Mouse (Mus musculus) kidney, embryonic 15.5 days (tissue): ENCODE data around the gene Vps11. TPM values are rescaled to one million over a fixed set of nuclear protein-coding genes. Genes with fewer than 3 reads are reported as not detected.
"Not testable (repeated sequence)": the region's sequence is repeated elsewhere in the genome, so short reads cannot be mapped to it uniquely, and the experiment has no call there.

Experiments
- ATAC-seq: fragments of 200-750 bp; cut with Nextera tagmentation; replicated peaks from 2 replicates; pipeline ENCODE4 v1.8.0; 2017; ENCODE audit warnings: moderate TSS enrichment; ENCODE audit not compliant: low FRiP score
- H3K27ac ChIP-seq: fragments of 300-500 bp; sonication (generic); 2 replicates; pipeline ENCODE4 v1.5.1; 2015; ENCODE audit warnings: mild to moderate bottlenecking, inconsistent platforms
- H3K27me3 ChIP-seq: fragments of 300-500 bp; sonication (generic); 2 replicates; pipeline ENCODE4 v1.6.1; 2015; ENCODE audit warnings: inconsistent platforms
- H3K36me3 ChIP-seq: fragments of 300-500 bp; sonication (generic); 2 replicates; pipeline ENCODE4 v1.6.1; 2015; ENCODE audit warnings: inconsistent platforms
- H3K4me1 ChIP-seq: fragments of 300-500 bp; sonication (generic); 2 replicates; pipeline ENCODE4 v1.6.1; 2015; ENCODE audit warnings: inconsistent platforms
- H3K4me2 ChIP-seq: fragments of 300-500 bp; sonication (generic); 2 replicates; pipeline ENCODE4 v1.6.1; 2015; ENCODE audit warnings: moderate library complexity, mild to moderate bottlenecking, inconsistent platforms
- H3K4me3 ChIP-seq: fragments of 300-500 bp; sonication (generic); replicated peaks from 2 replicates; pipeline ENCODE4 v1.5.1; 2015; ENCODE audit warnings: mild to moderate bottlenecking, inconsistent platforms
- H3K9ac ChIP-seq: fragments of 300-500 bp; sonication (generic); 2 replicates; pipeline ENCODE4 v1.6.1; 2015; ENCODE audit warnings: mild to moderate bottlenecking, inconsistent platforms
- H3K9me3 ChIP-seq: fragments of 300-500 bp; sonication (generic); replicated peaks from 2 replicates; pipeline ENCODE4 v1.6.1; 2016; ENCODE audit warnings: inconsistent platforms
- WGBS: fragments of 180-500 bp; shearing (Covaris S2); methylation state at CpG from one replicate; pipeline ENCODE4 v1.1.7; 2015; ENCODE audit warnings: mixed read lengths; 5-methylcytosine and 5-hydroxymethylcytosine counted together
- polyA plus RNA-seq: library from polyadenylated mRNA; unstranded; fragments of >200 nt; fragmentation: Nextera tagmentation; extraction: Ambion mirVana; gene quantifications from 2 replicates; pipeline ENCODE4 v1.2.1, GENCODE M21; 2015

The Vps11 gene
- polyA plus RNA-seq, 1 experiment from 2014 or later: 32.9 TPM

DNA sequence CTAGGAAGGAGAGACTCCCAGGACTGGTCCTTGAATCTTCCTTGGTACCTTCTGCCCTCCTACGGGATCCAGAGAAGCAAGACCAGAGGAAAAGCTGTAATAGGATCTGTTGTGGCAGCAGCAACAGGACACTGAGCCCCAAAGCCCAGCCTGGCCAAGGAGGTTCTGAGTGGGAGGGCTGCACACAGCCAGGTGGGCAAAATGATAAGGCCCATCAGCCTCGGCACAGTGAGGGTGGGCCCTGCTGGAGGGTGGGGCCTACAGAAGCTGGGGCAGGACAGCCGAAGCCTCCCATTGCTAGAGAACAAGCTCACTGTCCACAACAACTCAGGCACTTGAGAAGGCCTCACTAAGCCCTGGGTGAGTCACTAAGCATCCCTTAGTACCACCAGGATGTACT is 19.3 kb downstream of the Vps11 start:
- Histone ChIP-seq H3K4me3 (peak overlapping the region; percentile 95), H3K9ac (no peak overlapping the region)
- ATAC-seq: 0 out of 2 replicates have a peak, but pooled peaks have one; percentile 13

DNA sequence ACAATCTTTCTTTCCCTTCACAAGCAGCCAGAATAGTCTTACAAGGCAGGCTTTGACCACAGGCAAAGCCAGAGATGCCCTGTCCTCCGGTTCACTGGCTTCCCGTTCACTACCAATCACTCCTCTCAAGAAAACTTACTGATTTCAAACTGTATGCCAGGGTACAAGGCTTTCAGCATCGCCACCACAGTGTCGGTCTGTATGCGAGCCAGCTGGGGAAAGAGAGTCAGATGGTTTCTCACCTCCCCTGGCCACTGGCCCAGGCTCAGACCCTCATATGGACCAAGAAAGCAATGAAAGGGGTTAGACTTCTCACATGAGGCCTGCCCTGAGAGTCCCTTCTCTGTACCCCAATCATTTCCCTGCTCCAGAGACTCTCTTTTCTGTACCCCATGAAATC is 20.0 kb downstream of the Vps11 start:
- Histone ChIP-seq H3K27ac (0 out of 2 replicates have a peak overlapping the region, but pooled peaks have one; percentile 15), H3K4me2 (no peak overlapping the region), H3K27me3 (no peaks in the 10 kb centered on the region), H3K9ac (no peak overlapping the region), H3K4me3 (0 out of 2 replicates have a peak overlapping the region, but pooled peaks have one; percentile 6), H3K9me3 (no peaks in the 10 kb centered on the region), H3K4me1 (peaks cover 33% of the 10 kb centered on the region), H3K36me3 (peaks cover 49% of the 10 kb centered on the region)
- no peak for ATAC-seq
- 91% methylated on average over 5 of the region's 5 CpGs for WGBS

More for the DNA sequence above, 19.3 kb downstream of the Vps11 start:
- peaks cover 49% of the 10 kb centered on the region for H3K36me3 ChIP-seq
- WGBS: 59% methylated on average over 3 of the region's 3 CpGs
- peaks cover 26% of the 10 kb centered on the region for H3K4me1 ChIP-seq
- H3K27me3 ChIP-seq: no peaks in the 10 kb centered on the region
- H3K4me2 ChIP-seq: no peak overlapping the region; the same call in 1 of the 2 replicates
- no peaks in the 10 kb centered on the region for H3K9me3 ChIP-seq
- H3K27ac ChIP-seq: no peak overlapping the region; the same call in 1 of the 2 replicates

DNA sequence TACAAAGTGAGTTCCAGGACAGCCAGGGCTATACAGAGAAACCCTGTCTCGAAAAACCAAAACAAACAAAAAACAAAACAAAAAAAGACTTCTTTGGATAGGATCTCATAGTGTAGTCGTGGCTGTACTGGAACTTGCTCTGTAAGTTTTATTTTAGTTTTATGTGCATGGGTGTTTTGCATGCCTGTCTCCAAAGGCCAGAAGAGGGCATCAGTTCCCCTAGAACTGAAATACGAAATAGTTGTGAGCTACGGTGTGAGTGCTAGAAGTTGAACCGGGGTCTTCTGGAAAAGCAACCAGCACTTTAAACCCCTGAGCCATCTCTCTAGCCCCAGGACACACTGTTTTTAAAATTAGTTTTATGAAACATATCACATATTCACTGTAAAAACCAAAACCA is 22.9 kb downstream of the Vps11 start:
- Histone ChIP-seq H3K9ac (no peak overlapping the region), H3K27me3 (no peaks in the 10 kb centered on the region), H3K4me1 (peaks cover 37% of the 10 kb centered on the region), H3K27ac (0 out of 2 replicates have a peak overlapping the region, but pooled peaks have one; percentile 27), H3K9me3 (no peaks in the 10 kb centered on the region), H3K36me3 (peaks cover 52% of the 10 kb centered on the region), H3K4me2 (0 out of 2 replicates have a peak overlapping the region, but pooled peaks have one; percentile 0), H3K4me3 (no peak overlapping the region)
- WGBS: 86% methylated on average over 5 of the region's 5 CpGs
- ATAC-seq: no peak

DNA sequence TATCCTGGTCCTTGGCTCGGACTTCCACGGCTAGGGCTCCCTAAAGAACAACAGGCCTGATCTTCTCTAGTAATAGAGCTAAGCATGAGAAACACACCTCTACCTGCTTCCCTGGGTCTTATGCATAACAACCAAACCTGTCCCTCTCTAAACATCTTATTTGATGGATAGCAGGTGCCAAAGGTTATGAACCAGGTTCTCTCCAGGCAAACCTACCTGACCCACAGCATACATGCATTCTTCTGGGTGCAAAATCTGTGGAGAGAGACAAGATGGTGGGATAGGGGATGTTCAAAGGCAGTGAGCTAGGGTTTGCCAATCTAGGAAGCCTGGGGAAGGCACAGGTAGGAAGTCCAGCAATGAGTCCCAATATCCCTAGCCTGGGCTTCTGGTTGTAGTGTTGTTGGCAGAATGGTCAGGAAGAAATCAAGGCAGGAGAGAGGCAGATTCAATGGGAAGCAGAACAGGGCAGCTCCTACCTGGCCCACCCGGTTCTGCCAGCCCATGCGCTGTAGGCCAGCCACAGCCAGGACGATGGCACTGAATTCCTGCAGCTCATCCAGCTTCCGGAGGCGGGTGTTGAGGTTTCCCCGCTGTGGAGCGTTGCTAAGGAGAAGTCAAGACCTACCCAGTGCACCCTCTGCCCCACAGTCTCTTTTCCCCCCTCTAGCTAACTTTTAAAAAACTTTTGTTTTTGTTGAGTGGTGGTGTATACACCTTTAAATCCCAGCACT is 23.9 kb downstream of the Vps11 start:
- Histone ChIP-seq H3K4me1 (peaks cover 29% of the 10 kb centered on the region), H3K9me3 (no peaks in the 10 kb centered on the region), H3K4me2 (peak overlapping the region; percentile 71), H3K9ac (peak overlapping the region; percentile 93; the same call in 1 of the 2 replicates), H3K4me3 (peak overlapping the region; percentile 94), H3K27ac (peak overlapping the region; percentile 66), H3K27me3 (no peaks in the 10 kb centered on the region), H3K36me3 (peaks cover 62% of the 10 kb centered on the region)
- 60% methylated on average over 9 of the region's 9 CpGs for WGBS
- ATAC-seq: no peak

DNA sequence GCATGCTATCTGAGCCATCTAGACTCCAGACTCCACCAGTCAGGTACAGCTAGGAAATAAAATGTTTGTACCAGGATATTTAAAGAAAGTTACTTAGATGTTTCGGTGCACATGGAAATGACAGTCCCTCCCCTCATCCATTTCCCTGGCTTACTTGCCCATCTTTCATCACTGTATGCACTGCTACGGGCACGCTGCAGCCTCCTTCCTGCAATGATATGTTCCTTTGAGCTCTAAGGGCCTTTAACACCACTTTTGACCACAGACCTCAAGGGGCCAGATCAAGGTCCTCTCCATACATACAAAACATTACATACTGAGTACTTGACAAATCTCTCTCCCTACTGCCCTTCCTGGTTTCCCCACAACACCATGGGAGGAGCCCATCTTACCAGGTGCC is 24.5 kb downstream of the Vps11 start:
- 72% methylated on average over 3 of the region's 3 CpGs for WGBS
- Histone ChIP-seq H3K36me3 (peaks cover 67% of the 10 kb centered on the region), H3K4me1 (peaks cover 23% of the 10 kb centered on the region), H3K9ac (peak overlapping the region; percentile 93), H3K27me3 (no peaks in the 10 kb centered on the region), H3K4me2 (peak overlapping the region; percentile 71), H3K4me3 (peak overlapping the region; percentile 94), H3K9me3 (no peaks in the 10 kb centered on the region), H3K27ac (peak overlapping the region; percentile 66)
- ATAC-seq: no peak

DNA sequence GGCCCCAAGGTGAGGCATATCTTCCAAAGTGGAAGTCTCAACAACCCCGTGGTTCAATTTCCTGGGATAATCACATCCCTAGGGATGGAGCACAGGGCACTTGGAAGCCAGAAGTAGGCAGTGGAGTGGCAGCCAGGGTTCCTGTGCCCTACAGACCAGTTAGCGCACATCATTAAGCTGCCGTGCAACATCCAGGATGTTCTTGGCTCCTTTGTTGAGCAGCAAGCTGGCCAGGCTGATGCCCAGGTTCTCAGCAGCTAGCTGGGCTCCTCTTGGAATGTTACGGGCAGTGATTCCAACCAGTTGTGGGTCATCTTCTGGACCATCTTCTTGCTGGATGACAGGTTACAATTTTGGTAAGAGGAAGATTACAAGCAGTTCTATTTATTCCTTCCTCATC is 25.0 kb downstream of the Vps11 start:
- H3K27me3 ChIP-seq, H3K9me3 ChIP-seq, ATAC-seq: not testable (repeated sequence)
- Histone ChIP-seq H3K4me3 (peak overlapping the region; percentile 94), H3K36me3 (peaks cover 69% of the 10 kb centered on the region), H3K27ac (peak overlapping the region; percentile 66; the same call in 1 of the 2 replicates), H3K4me1 (peaks cover 22% of the 10 kb centered on the region), H3K4me2 (peak overlapping the region; percentile 71), H3K9ac (peak overlapping the region; percentile 93)
- 34% methylated on average over 4 of the region's 4 CpGs for WGBS

DNA sequence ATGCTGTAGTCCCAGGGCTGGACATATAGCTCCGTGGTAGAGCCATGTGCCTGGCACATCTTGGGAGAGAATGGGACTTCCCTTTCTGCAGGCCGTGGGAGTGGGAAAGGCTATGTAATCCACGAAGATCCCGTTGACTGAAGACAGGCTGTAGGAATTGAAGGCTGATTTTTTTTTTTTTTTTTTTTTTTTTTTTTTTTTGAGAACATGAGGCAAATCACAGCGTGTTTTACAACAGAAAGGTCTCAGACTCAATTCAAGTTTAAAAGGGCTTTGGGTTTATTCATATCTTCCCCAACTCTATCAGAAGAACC is 25.4 kb downstream of the Vps11 start:
- H3K27ac ChIP-seq: peak overlapping the region; percentile 98

DNA sequence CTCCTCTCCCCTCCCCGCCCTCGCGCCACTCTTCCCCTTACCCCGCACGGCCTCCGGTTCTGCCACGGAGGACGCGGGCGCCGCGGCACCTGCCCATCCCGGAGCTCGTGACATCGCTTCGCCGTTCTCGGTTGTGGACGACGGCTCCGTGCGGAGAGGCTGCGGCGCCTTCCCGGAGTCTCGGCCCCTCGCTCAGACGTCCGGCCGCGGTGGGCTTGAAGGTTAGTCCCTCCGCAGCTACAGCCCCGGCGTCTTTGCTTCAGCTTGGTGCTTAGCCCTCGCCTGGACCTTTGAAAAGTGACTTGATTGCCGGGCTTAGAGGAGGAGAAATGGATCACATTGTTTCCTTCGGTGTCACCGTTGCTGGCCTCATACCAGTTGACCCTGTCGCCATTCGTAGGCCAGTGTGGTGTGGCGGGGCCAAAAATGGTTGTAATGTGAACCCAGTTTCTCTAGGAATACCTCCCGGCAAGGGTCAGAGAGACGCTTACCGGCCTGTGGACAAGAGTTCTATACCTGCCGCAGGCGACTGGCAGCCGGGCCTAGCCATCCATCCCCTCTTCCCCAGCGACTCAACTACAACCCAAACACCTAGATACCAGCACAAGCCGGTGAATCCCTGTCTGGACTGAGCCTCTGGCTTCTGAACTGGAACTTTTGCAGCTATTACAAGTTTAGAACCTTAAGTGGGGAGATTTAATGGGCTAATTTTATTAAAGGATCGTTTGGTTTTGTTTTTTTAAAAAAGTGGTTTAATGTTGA is 26.0 kb downstream of the Vps11 start:
- peak overlapping the region; percentile 71 for H3K4me2 ChIP-seq
- peaks cover 71% of the 10 kb centered on the region for H3K36me3 ChIP-seq
- ATAC-seq: peak; percentile 19
- peak overlapping the region; percentile 94 for H3K4me3 ChIP-seq
- peak overlapping the region; percentile 93 for H3K9ac ChIP-seq
- no peaks in the 10 kb centered on the region for H3K9me3 ChIP-seq
- WGBS: under 1% methylated on average over 50 of the region's 50 CpGs
- peaks cover 22% of the 10 kb centered on the region for H3K4me1 ChIP-seq
- H3K27ac ChIP-seq: peak overlapping the region; percentile 98
- H3K27me3 ChIP-seq: no peaks in the 10 kb centered on the region

More for the DNA sequence above, 25.4 kb downstream of the Vps11 start:
- under 1% methylated on average over 5 of the region's 5 CpGs for WGBS
- Histone ChIP-seq H3K4me1 (peaks cover 22% of the 10 kb centered on the region), H3K36me3 (peaks cover 71% of the 10 kb centered on the region), H3K4me3 (peak overlapping the region; percentile 94), H3K27me3 (no peaks in the 10 kb centered on the region), H3K9me3 (no peaks in the 10 kb centered on the region), H3K9ac (peak overlapping the region; percentile 93), H3K4me2 (peak overlapping the region; percentile 71)
- ATAC-seq: no peak

DNA sequence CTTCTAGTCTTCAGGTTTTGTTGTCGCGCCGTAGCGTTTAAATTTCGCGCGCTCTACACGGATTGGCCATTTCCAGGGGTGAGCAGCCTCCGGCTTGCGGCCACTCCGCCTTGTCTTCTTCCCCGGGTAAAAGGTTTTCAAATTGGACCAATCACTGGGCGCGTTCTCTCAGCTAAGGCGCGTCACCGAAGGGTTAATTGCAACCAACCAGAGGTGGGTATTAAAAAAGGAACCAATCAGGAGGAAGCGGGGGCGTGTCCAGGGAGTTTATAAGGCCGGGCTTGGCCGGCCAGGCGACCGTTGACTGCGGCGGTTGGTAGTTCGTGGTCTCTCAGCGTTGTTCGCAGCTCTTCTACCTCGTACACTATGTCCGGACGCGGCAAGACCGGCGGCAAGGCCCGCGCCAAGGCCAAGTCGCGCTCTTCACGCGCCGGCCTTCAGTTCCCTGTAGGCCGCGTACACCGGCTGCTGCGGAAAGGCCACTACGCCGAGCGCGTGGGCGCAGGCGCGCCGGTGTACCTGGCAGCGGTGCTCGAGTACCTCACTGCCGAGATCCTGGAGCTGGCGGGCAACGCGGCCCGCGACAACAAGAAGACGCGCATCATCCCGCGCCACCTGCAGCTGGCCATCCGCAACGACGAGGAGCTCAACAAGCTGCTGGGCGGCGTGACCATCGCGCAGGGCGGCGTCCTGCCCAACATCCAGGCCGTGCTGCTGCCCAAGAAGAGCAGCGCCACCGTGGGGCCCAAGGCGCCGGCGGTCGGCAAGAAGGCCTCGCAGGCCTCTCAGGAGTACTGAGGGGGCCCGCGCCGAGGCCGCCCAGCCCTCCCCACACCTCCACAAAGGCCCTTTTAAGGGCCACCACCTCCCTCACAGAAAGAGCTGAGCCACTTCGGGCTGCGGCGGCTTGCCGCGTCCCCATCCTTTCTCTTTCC is 26.8 kb downstream of the Vps11 start, which contains the start of gene H2afx:
H2afx (plus strand) TSS at position 299 of the 935 bp plus-strand sequence.
- ATAC-seq: peak; percentile 97
- Histone ChIP-seq H3K27ac (peak within 1 kb of the TSS; percentile 98), H3K4me1 (peaks cover 22% of the 10 kb centered on the region), H3K27me3 (no peaks in the 10 kb centered on the region), H3K4me3 (peak within 1 kb of the TSS; percentile 94), H3K4me2 (peak within 1 kb of the TSS; percentile 71), H3K9me3 (no peaks in the 10 kb centered on the region), H3K9ac (peak within 1 kb of the TSS; percentile 93), H3K36me3 (peaks cover 73% of the 10 kb centered on the region)
- WGBS: under 1% methylated on average over 90 of the region's 91 CpGs

DNA sequence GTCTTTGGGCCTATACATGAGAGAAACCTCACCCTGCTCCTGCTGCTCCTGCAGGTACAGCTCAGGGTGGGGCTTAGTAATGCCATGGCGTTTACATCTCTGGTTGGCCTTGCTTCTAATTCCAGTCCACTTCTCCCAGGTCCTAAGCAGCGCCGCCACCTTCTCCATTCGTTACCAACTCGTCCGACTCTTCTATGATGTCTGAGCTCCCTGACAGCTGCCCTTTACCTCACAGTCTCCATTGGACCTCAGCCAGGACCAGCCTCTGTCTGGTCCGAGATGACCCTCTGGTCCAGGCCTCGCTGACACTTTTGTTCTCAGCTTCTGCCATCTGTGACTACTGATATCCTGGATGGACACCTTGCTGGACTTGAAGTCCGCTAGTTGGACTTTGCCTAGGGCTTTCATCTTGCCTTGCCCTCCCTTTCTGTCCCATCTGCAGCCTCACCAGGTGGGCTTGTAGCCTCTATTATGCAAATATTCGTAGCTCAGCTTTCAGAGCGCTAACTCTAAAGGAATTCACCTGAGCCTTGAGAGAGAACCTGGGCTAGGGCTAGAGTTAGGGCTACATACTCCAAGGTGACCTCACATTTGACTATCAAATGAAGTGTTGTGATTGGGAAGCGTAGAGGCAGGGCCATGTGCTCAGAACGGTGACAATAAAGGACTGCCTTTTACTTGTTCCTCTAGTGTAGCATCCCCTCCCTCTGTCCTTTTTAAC is 28.4 kb downstream of the Vps11 start:
- peaks cover 23% of the 10 kb centered on the region for H3K4me1 ChIP-seq
- 96% methylated on average over 13 of the region's 13 CpGs for WGBS
- no peak overlapping the region for H3K4me2 ChIP-seq
- H3K27me3 ChIP-seq: no peaks in the 10 kb centered on the region
- H3K36me3 ChIP-seq: peaks cover 72% of the 10 kb centered on the region
- H3K4me3 ChIP-seq: peak overlapping the region; percentile 94; the same call in 1 of the 2 replicates
- no peak overlapping the region for H3K9ac ChIP-seq
- H3K9me3 ChIP-seq: no peaks in the 10 kb centered on the region
- peak overlapping the region; percentile 78 for H3K27ac ChIP-seq
- ATAC-seq: no peak

DNA sequence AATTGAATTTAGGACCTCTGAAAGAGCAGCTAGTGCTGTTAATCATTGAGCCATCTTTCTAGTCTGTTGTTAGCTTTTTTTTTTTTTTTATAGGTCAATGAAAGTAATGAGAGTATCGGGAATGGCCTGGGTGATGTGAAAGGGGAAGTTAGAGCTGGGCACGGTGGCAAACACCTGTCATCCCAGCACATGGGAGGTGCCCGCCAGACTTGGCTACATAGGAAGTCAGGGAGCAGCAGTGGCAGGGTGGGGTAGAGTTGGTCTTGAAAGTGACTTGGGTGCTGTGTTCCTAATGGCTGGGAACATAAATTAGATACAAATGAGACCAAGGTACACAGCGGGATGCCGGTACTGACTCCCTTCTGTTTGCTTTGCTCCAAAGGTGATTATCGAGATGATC is 30.7 kb downstream of the Vps11 start:
- Histone ChIP-seq H3K27me3 (no peaks in the 10 kb centered on the region), H3K4me2 (no peak overlapping the region), H3K36me3 (peaks cover 55% of the 10 kb centered on the region), H3K9ac (no peak overlapping the region), H3K9me3 (no peaks in the 10 kb centered on the region), H3K27ac (no peak overlapping the region), H3K4me3 (no peak overlapping the region), H3K4me1 (peaks cover 15% of the 10 kb centered on the region)
- no peak for ATAC-seq
- WGBS: 88% methylated on average over 6 of the region's 6 CpGs
